Mouse (Mus musculus) heart, embryonic 12.5 days (tissue): ENCODE data around the gene Pls3. TPM values are rescaled to one million over a fixed set of nuclear protein-coding genes. Genes with fewer than 3 reads are reported as not detected.
"Not testable (repeated sequence)": the region's sequence is repeated elsewhere in the genome, so short reads cannot be mapped to it uniquely, and the experiment has no call there.

Source experiments
- ATAC-seq: fragments of 200-750 bp; cut with Nextera tagmentation; 2 replicates; pipeline ENCODE4 v1.8.0; 2017; ENCODE audit warnings: moderate TSS enrichment, moderate library complexity; ENCODE audit not compliant: insufficient number of reproducible peaks, low FRiP score
- H3K27ac ChIP-seq: fragments of 300-500 bp; sonication (generic); 2 replicates; pipeline ENCODE4 v1.5.1; 2016; ENCODE audit warnings: mild to moderate bottlenecking, moderate library complexity; ENCODE audit not compliant: poor library complexity, severe bottlenecking
- H3K27me3 ChIP-seq: fragments of 300-500 bp; sonication (generic); replicated peaks from 2 replicates; pipeline ENCODE4 v1.6.1; 2016; ENCODE audit warnings: mild to moderate bottlenecking, moderate library complexity
- H3K36me3 ChIP-seq: fragments of 300-500 bp; sonication (generic); 2 replicates; pipeline ENCODE4 v1.6.1; 2016; ENCODE audit warnings: mild to moderate bottlenecking, moderate library complexity
- H3K4me1 ChIP-seq: fragments of 300-500 bp; sonication (generic); replicated peaks from 2 replicates; pipeline ENCODE4 v1.6.1; 2016; ENCODE audit warnings: mild to moderate bottlenecking
- H3K4me2 ChIP-seq: fragments of 300-500 bp; sonication (generic); 2 replicates; pipeline ENCODE4 v1.6.1; 2016; ENCODE audit warnings: mild to moderate bottlenecking, moderate library complexity
- H3K4me3 ChIP-seq: fragments of 300-500 bp; sonication (generic); 2 replicates; pipeline ENCODE4 v1.5.1; 2016; ENCODE audit warnings: mild to moderate bottlenecking
- H3K9ac ChIP-seq: fragments of 300-500 bp; sonication (generic); 2 replicates; pipeline ENCODE4 v1.6.1; 2016; ENCODE audit warnings: mild to moderate bottlenecking, moderate library complexity
- H3K9me3 ChIP-seq: fragments of 300-500 bp; sonication (generic); replicated peaks from 2 replicates; pipeline ENCODE4 v1.6.1; 2016; ENCODE audit warnings: mild to moderate bottlenecking, moderate library complexity
- WGBS: fragments of 180-500 bp; shearing (Covaris S2); methylation state at CpG from one replicate; pipeline ENCODE4 v1.1.7; 2016; 5-methylcytosine and 5-hydroxymethylcytosine counted together
- polyA plus RNA-seq: library from polyadenylated mRNA; unstranded; fragments of >200 nt; fragmentation: Nextera tagmentation; extraction: Ambion mirVana; gene quantifications from 2 replicates; pipeline ENCODE4 v1.2.1, GENCODE M21; 2016

Gene Pls3
- polyA plus RNA-seq, 1 experiment from 2014 or later, result 87.8 TPM

- no peaks in the 10 kb centered on the region for H3K9me3 ChIP-seq
- no peak overlapping the region for H3K4me3 ChIP-seq
- 86% methylated on average over 2 of the region's 2 CpGs for WGBS
- no peak overlapping the region for H3K9ac ChIP-seq
- H3K4me2 ChIP-seq, result no peak overlapping the region
- ATAC-seq, result no peak
- no peak overlapping the region for H3K27ac ChIP-seq
- no peaks in the 10 kb centered on the region for H3K36me3 ChIP-seq
- no peaks in the 10 kb centered on the region for H3K27me3 ChIP-seq
- 0 out of 2 replicates have a peak, but pooled peaks cover 3% of the 10 kb centered on the region for H3K4me1 ChIP-seq
Observed at GRCm38 (mm10) chrX:75777461-75777860, 97.5 kb downstream of the Pls3 start.

DNA sequence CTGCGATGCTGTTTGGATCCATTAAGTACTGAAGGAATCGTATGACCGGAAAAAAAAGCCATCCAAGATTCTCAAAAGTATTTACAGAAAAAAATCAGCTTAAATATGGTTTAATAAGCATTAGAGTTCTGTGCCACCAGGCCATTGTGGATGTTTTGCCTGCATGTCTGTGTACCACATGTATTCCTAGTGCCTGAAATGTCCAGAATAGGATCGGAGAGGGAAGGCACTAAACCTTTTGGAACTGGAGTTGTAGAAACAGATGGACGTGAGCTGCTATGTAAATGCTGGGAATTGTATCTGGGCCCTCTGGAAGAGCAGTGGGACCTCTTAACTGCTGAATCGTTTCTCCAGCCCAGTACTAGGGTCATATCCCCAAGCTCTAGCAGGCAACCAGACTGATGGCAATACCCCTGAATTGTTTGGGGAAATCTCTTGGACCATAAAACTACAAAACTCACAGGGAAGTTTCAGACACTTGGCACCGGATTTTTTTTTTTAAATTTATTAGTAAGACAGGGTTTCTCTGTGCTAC lies 110.1 kb downstream of the Pls3 start:
- 26% methylated on average over 7 of the region's 7 CpGs for WGBS
- ATAC-seq, result no peak
- peak overlapping the region; percentile 85; the same call in 1 of the 2 replicates for H3K27ac ChIP-seq

GRCm38 (mm10) chrX:75764135-75764793 lies 110.7 kb downstream of the Pls3 start:
- Histone ChIP-seq H3K4me3 (peak overlapping the region; percentile 50), H3K9ac (peak overlapping the region; percentile 68), H3K9me3 (no peaks in the 10 kb centered on the region), H3K27me3 (no peaks in the 10 kb centered on the region), H3K27ac (peak overlapping the region; percentile 85), H3K4me2 (peak overlapping the region; percentile 69), H3K36me3 (peaks cover 3% of the 10 kb centered on the region; the same call in 1 of the 2 replicates), H3K4me1 (no peaks in the 10 kb centered on the region)
- peak; percentile 86 for ATAC-seq
- 9% methylated on average over 19 of the region's 19 CpGs for WGBS

More for the DNA sequence above, 110.1 kb downstream of the Pls3 start:
- Histone ChIP-seq H3K4me1 (no peaks in the 10 kb centered on the region), H3K9ac (no peak overlapping the region; the same call in 1 of the 2 replicates), H3K9me3 (no peaks in the 10 kb centered on the region), H3K4me3 (peak overlapping the region; percentile 50), H3K36me3 (no peaks in the 10 kb centered on the region), H3K27me3 (no peaks in the 10 kb centered on the region), H3K4me2 (peak overlapping the region; percentile 69)

DNA sequence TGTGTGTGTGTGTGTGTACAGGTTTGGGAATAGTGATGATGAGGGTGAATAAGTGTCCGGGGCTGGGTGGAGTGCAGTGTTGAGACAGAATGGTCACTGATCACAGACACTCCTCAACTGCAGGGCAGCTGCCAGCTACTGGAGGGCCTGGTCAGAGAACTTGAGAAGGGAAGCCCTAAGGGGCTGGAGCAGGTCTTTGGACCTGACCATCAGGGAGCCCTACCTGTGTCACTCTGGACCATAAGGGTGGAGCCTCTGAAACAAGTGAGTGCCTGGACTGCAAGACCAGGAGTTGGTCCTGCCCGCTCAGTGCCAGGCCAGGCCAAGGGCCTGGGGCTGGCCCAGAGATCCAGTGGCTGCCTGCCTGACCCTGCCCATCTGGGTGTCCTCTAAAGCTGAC lies 115.5 kb downstream of the Pls3 start:
- H3K9me3 ChIP-seq, ATAC-seq, H3K27me3 ChIP-seq, H3K4me3 ChIP-seq, H3K4me1 ChIP-seq, H3K4me2 ChIP-seq, H3K9ac ChIP-seq, H3K36me3 ChIP-seq, H3K27ac ChIP-seq: not testable (repeated sequence)
- WGBS, result 73% methylated on average over 2 of the region's 2 CpGs

DNA sequence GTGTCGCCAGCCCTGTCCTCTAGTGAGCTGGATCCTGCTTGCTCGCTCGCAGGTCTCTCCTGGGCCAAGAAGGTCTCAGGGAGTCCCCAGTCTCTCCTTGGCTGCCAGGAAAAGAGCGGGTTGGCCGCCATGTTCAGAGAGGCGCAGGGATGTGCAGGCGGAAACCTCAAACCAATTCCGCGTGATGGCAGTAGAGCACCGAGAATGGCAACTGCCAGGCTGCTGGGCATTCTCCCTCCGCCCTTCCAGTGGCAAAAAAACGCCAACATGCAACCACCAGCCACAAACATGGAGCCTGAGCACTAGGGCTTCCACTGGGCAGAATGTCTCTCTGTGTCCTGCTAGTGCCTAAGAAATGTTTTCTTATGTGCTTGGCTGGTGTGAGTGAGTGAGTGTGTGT lies 115.9 kb downstream of the Pls3 start:
- ATAC-seq, H3K4me1 ChIP-seq, H3K36me3 ChIP-seq, H3K9ac ChIP-seq, H3K27me3 ChIP-seq, H3K4me2 ChIP-seq, H3K4me3 ChIP-seq, H3K9me3 ChIP-seq, H3K27ac ChIP-seq: not testable (repeated sequence)
- WGBS, result 65% methylated on average over 12 of the region's 12 CpGs

GRCm38 (mm10) chrX:75757966-75758365 lies 117.0 kb downstream of the Pls3 start:
- not testable (repeated sequence) for H3K36me3 ChIP-seq, H3K4me2 ChIP-seq, ATAC-seq, H3K9ac ChIP-seq, H3K27me3 ChIP-seq, H3K4me1 ChIP-seq, H3K4me3 ChIP-seq, H3K9me3 ChIP-seq, H3K27ac ChIP-seq
- 82% methylated on average over 14 of the region's 14 CpGs for WGBS

GRCm38 (mm10) chrX:75754531-75754930 lies 120.5 kb downstream of the Pls3 start:
- H3K4me2 ChIP-seq, H3K27ac ChIP-seq, H3K4me3 ChIP-seq, H3K4me1 ChIP-seq, H3K36me3 ChIP-seq, H3K9me3 ChIP-seq, H3K9ac ChIP-seq, H3K27me3 ChIP-seq, ATAC-seq: not testable (repeated sequence)

DNA sequence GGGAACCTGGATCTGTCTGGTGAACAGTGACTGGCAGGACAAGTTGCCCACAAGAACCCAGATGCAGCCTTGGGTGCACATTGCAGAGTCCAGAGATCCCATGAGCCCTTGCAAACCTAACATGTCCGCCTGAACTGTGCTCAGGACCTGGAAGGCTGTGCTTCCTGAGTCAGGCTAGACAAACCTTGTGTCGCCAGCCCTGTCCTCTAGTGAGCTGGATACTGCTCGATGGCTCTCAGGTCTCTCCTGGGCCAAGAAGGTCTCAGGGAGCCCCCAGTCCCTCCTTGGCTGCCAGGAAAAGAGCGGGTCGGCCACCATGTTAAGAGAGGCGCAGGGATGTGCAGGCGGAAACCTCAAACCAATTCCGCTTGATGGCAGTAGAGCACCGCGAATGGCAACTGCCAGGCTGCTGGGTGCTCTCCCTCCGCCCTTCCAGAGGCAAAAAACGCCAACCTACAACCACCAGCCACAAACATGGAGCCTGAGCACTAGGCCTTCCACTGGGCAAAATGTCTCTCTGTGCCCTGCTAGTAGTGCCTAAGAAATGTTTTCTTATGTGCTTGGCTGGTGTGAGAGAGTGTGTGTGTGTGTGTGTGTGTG lies 124.8 kb downstream of the Pls3 start:
- ATAC-seq, H3K9me3 ChIP-seq, H3K27me3 ChIP-seq, H3K4me3 ChIP-seq, H3K9ac ChIP-seq, H3K27ac ChIP-seq, H3K36me3 ChIP-seq, H3K4me2 ChIP-seq, H3K4me1 ChIP-seq: not testable (repeated sequence)
- 64% methylated on average over 10 of the region's 12 CpGs for WGBS

DNA sequence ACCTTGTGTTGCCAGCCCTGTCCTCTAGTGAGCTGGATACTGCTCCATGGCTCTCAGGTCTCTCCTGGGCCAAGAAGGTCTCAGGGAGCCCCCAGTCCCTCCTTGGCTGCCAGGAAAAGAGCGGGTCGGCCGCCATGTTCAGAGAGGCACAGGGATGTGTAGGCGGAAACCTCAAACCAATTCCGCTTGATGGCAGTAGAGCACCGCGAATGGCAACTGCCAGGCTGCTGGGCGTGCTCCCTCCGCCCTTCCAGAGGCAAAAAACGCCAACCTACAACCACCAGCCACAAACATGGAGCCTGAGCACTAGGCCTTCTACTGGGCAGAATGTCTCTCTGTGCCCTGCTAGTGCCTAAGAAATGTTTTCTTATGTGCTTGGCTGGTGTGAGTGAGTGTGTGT lies 125.7 kb downstream of the Pls3 start:
- H3K4me2 ChIP-seq, H3K9ac ChIP-seq, H3K36me3 ChIP-seq, ATAC-seq, H3K4me1 ChIP-seq, H3K27me3 ChIP-seq, H3K27ac ChIP-seq, H3K4me3 ChIP-seq, H3K9me3 ChIP-seq: not testable (repeated sequence)
- 47% methylated on average over 10 of the region's 10 CpGs for whole genome bisulfite sequencing

GRCm38 (mm10) chrX:75744466-75744865 lies 130.5 kb downstream of the Pls3 start:
- ATAC-seq, H3K4me2 ChIP-seq, H3K9ac ChIP-seq, H3K27me3 ChIP-seq, H3K27ac ChIP-seq, H3K4me3 ChIP-seq, H3K9me3 ChIP-seq, H3K36me3 ChIP-seq, H3K4me1 ChIP-seq: not testable (repeated sequence)
- WGBS, result 71% methylated on average over 14 of the region's 14 CpGs

- H3K9ac ChIP-seq, H3K27me3 ChIP-seq, H3K27ac ChIP-seq, ATAC-seq, H3K9me3 ChIP-seq, H3K4me2 ChIP-seq, H3K36me3 ChIP-seq, H3K4me3 ChIP-seq, H3K4me1 ChIP-seq: not testable (repeated sequence)
- WGBS, result 74% methylated on average over 5 of the region's 8 CpGs
Observed at GRCm38 (mm10) chrX:75739464-75739863, 135.5 kb downstream of the Pls3 start.
